Mouse (Mus musculus) brain, embryonic 14.5 days (tissue): ENCODE measurements around the gene Gm21887. TPM values are rescaled to one million over a fixed set of nuclear protein-coding genes. Genes with fewer than 3 reads are reported as not detected.
"Not testable (repeated sequence)": the region's sequence is repeated elsewhere in the genome, so short reads cannot be mapped to it uniquely, and the experiment has no call there.

Experiments used
- DNase-seq: peaks from one replicate; pipeline ENCODE4 v3.0.0-alpha.2; 2011; ENCODE audit warnings: low read depth
- CTCF ChIP-seq: fragments of 200-500 bp; IDR thresholded peaks from 2 replicates; pipeline ENCODE4 v1.5.1; 2012; ENCODE audit warnings: inconsistent platforms, mild to moderate bottlenecking, moderate library complexity, borderline replicate concordance; ENCODE audit not compliant: insufficient read depth, insufficient read length; ENCODE audit errors: extremely low read depth
- polyA plus RNA-seq: library from polyadenylated mRNA; depleted of rRNA; stranded (reverse); fragments of >200 nt; gene quantifications from 2 replicates; pipeline ENCODE4 v1.2.3, GENCODE M21; 2012

Gm21887 gene
- polyA plus RNA-seq, 1 experiment, result 1,536 TPM

GRCm38 (mm10) chrX:170007375-170008178 lies 1.9 kb upstream of the Gm21887 start:
- DNase-seq, result not testable (repeated sequence)

DNA sequence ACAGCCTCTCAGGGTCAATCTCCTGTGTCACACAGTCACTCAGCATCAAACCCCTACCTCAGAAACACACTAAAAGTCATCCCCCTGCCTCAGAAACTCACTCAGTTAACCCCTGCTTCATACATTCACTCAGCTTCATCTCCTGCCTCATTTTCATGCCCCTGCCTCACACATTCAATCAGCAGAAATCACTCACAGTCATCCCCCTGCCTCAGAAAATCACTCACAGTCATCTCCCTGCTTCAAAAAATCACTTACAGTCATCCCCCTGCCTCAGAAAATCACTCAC lies 1.3 kb upstream of the Gm21887 start:
- not testable (repeated sequence) for DNase-seq

DNA sequence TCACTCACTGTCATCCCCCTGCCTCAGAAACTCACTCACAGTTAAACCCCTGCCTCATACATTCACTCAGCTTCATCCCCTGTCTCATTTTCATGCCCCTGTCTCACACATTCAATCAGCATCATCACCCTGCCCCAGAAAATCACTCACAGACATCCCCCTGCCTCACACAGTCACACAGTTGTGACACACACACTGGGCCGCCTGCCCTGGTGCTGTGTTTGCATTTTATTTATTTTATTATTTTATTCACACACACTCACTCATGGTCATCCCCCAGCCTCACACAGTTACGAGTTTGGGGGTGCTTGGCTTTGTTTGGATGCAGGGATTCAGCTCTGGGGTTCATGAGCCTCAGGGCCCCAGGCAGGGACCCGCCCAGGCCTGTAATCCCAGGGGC lies 875 bp upstream of the Gm21887 start:
- peak; percentile 68 for DNase-seq

DNA sequence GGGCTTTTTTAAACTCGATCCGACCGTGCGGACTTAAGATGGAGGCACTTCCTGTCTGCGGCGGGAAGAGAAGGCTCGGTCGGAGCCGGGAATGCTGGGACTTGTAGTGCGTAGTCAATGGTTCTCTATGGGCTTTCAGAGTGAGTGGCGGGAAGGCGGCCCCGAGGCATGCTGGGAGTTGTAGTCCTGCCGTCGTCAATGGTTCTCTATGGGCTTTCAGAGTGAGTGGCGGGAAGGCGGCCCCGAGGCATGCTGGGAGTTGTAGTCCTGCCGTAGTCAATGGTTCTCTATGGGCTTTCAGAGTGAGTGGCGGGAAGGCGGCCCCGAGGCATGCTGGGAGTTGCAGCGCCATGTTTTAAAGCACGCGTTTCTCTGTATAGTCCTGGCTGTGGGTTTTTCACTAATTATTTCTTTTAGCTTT lies 352 bp downstream of the Gm21887 start:
- DNase-seq, result peak; percentile 100

DNA sequence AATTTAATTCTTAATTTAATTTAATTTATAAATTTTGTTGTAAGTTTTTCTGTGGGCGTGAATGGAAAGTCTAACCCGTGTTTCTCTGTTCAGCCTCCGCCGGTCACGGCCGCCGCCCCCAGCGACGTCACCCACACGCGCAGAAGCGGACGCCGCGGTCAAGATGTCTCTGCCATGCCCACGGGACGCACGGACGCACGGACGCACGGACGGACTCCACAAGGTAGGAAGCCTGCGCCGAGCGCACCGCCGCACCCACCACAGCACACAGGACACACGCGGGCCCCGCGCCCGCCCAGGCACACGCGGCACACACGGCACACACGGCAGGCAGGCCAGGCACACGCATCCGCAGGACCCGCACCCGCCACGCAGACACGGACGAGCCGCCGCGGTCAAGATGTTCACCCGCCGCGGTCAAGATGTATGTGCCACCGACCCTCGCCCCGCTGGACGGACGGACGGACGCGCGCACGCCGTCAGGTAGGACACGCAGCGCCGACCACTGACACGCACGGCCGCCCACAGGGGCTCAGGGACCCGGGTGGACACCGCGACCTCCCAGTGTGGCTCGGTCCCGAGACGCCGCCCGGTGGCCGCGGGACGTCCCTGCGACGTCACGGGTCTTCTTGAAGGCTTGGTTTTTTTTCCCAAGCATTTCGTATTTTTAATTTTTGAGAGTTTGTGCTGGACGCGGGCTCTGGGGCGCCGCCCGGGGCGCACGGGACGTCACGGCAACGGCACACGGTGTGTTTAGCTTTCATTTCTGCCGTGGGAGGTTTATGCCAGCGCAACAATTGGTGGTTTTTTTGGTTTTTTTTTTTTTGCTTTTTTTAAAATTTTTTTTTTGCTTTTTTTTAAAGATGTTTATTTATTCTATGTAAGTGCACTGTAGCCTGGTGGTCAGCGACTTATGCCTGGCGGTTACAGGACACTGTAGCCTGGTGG lies 1.4 kb downstream of the Gm21887 start:
- TF ChIP-seq CTCF, result peak; percentile 35; the same call in 1 of the 2 replicates
- DNase-seq, result peak; percentile 88

DNA sequence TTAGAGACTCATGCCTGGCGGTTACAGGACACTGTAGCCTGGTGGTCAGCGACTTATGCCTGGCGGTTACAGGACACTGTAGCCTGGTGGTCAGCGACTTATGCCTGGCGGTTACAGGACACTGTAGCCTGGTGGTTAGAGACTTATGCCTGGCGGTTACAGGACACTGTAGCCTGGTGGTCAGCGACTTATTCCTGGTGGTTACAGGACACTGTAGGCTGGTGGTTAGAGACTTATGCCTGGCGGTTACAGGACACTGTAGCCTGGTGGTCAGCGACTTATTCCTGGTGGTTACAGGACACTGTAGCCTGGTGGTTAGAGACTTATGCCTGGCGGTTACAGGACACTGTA lies 2.0 kb downstream of the Gm21887 start:
- DNase-seq, result not testable (repeated sequence)

DNA sequence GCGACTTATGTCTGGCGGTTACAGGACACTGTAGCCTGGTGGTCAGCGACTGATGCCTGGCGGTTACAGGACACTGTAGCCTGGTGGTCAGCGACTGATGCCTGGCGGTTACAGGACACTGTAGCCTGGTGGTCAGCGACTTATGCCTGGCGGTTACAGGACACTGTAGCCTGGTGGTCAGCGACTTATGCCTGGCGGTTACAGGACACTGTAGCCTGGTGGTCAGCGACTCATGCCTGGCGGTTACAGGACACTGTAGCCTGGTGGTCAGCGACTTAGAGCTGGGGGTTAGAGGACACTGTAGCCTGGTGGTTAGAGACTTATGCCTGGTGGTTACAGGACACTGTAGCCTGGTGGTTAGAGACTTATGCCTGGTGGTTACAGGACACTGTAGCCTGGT lies 4.0 kb downstream of the Gm21887 start:
- not testable (repeated sequence) for DNase-seq

- DNase-seq, result not testable (repeated sequence)
These were observed 4.6 kb downstream of the Gm21887 start for GRCm38 (mm10) chrX:170014038-170014437.

DNA sequence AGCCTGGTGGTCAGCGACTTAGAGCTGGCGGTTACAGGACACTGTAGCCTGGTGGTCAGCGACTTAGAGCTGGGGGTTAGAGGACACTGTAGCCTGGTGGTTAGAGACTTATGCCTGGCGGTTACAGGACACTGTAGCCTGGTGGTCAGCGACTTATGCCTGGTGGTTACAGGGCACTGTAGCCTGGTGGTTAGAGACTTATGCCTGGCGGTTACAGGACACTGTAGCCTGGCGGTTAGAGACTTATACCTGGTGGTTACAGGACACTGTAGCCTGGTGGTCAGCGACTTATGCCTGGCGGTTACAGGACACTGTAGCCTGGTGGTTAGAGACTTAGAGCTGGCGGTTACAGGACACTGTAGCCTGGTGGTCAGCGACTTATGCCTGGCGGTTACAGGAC lies 6.4 kb downstream of the Gm21887 start:
- not testable (repeated sequence) for DNase-seq

DNA sequence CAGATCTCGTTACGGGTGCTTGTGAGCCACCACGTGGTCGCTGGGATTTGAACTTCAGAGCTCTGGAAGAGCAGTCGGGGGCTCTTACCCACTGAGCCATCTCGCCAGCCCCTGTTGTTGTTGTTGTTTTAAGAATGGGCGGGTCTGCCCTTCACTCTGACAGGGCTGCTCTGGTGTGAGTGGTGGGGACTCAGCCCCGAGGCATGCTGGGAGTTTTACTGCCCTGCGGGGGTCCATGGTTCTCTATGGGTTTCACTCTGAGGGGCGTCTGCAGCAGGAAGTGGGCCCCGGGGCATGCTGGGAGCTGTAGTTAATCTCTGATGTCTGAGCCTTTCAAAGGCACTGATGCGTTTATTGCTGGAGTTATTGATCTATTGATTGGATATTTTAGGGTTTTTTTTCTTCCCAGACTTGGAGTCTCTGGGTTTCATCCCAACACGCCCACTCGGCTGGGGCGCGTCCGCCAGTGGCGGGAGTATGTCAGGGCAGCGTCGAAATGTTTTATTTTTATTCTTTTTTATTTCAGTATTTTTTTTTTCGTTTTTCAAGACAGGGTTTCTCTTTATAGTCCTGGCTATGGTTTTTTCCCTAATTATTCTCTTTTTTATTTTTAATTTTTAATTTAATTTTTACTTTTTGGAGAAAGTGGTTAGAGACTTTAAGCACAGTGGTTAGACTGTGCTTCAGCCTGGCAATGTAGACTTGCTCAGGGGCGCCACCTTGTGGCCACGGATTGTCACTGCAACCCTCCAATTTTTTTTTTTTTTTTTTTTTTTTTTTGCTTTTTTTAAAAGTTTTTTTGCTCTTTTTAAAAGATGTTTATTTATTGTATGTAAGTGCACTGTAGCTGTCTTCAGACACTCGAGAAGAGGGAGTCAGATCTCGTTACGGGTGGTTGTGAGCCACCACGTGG lies 8.1 kb downstream of the Gm21887 start:
- peak; percentile 84 for TF ChIP-seq CTCF
- DNase-seq, result peak; percentile 99

DNA sequence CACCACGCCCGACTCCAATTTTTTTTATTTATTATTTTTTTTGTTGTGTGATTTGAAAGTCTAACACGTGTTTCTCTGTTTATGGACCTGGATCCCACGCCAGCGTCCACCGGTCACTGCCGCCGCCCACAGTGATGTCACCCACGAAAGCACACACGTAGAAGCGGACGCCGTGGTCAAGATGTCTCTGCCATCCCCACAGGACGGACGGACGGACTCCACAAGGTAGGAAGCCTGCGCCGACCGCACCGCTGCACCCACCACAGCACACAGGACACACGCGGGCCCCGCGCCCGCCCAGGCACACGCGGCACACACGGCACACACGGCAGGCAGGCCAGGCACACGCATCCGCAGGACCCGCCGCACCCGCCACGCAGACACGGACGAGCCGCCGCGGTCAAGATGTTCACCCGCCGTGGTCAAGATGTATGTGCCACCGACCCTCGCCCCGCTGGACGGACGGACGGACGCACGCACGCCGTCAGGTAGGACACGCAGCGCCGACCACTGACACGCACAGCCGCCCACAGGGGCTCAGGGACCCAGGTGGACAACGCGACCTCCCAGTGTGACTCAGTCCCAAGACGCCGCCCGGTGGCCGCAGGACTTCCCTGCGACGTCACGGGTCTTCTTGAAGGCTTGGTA lies 9.2 kb downstream of the Gm21887 start:
- peak; percentile 25; the same call in 1 of the 2 replicates for TF ChIP-seq CTCF
- DNase-seq, result peak; percentile 73

DNA sequence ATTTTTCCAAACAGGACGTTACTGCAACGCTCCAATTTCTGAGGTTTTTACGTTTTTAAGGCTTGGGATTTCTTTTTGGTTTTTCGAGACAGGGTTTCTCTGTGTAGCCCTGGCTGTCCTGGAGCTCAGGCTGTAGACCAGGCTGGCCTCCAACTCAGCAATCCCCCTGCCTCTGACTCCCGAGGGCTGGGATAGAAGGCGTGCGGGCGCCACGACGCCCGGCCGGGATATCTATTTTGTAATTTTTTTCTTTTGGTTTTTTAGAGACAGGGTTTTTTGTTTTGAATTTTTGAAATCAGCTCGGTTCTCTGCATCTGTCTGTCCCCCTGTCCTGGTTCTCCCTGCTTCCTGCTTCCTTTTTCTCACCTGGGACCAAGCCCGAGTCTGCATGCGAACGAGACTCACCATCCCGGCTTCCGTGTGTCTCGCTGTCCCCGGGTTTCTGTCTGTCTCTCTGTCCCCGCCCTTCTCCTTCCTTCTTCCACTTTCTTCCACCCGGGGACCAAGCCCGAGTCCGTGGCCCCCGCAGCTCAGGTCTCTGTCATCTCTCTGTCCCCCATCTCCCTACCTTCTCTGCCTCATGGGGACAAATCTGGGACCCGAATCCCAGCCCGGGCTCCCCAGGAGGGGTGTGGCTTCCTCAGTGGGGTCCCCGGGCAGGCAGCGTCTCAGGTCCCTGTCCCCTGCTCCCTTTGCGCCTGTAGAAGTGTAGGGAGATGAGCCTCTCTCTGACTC lies 9.9 kb downstream of the Gm21887 start:
- not testable (repeated sequence) for DNase-seq
